Mouse (Mus musculus): ENCODE measurements around the gene Cpm.

Cpm gene

GRCm38 (mm10) chr10:117656985-117657658 lies 27.8 kb downstream of the Cpm start:
- in situ Hi-C loops (cut with MboI; ENCODE audit: low sequenced_read_pairs): no loop called here

- in situ Hi-C loops (cut with MboI; ENCODE audit: low sequenced_read_pairs): no loop called here
These were observed 28.5 kb downstream of the Cpm start for GRCm38 (mm10) chr10:117657659-117658306.

GRCm38 (mm10) chr10:117658522-117659429 lies 29.5 kb downstream of the Cpm start:
- in situ Hi-C loops (cut with MboI; ENCODE audit: low sequenced_read_pairs): no loop called here

- in situ Hi-C loops (cut with MboI; ENCODE audit: low sequenced_read_pairs): no loop called here
These were observed 30.1 kb downstream of the Cpm start for GRCm38 (mm10) chr10:117659430-117659813.

GRCm38 (mm10) chr10:117659819-117660218 lies 30.5 kb downstream of the Cpm start:
- in situ Hi-C loops (cut with MboI; ENCODE audit: low sequenced_read_pairs): no loop called here

- in situ Hi-C loops (cut with MboI; ENCODE audit: low sequenced_read_pairs): no loop called here
These were observed 33.2 kb downstream of the Cpm start for GRCm38 (mm10) chr10:117662316-117663055.

GRCm38 (mm10) chr10:117663056-117663864 lies 34.0 kb downstream of the Cpm start:
- in situ Hi-C loops (cut with MboI; ENCODE audit: low sequenced_read_pairs): no loop called here

GRCm38 (mm10) chr10:117663865-117664200 lies 34.5 kb downstream of the Cpm start:
- in situ Hi-C loops (cut with MboI; ENCODE audit: low sequenced_read_pairs): no loop called here

GRCm38 (mm10) chr10:117664208-117664925 lies 35.1 kb downstream of the Cpm start:
- in situ Hi-C loops (cut with MboI; ENCODE audit: low sequenced_read_pairs): no loop called here

- in situ Hi-C loops (cut with MboI; ENCODE audit: low sequenced_read_pairs): no loop called here
These were observed 35.6 kb downstream of the Cpm start for GRCm38 (mm10) chr10:117664926-117665209.

- in situ Hi-C loops (cut with MboI; ENCODE audit: low sequenced_read_pairs): no loop called here
These were observed 36.3 kb downstream of the Cpm start for GRCm38 (mm10) chr10:117665376-117666275.

GRCm38 (mm10) chr10:117666361-117666760 lies 37.1 kb downstream of the Cpm start:
- in situ Hi-C loops (cut with MboI; ENCODE audit: low sequenced_read_pairs): no loop called here

- in situ Hi-C loops (cut with MboI; ENCODE audit: low sequenced_read_pairs): no loop called here
These were observed 37.8 kb downstream of the Cpm start for GRCm38 (mm10) chr10:117666947-117667630.

- in situ Hi-C loops (cut with MboI; ENCODE audit: low sequenced_read_pairs): no loop called here
These were observed 38.6 kb downstream of the Cpm start for GRCm38 (mm10) chr10:117667663-117668507.

- in situ Hi-C loops (cut with MboI; ENCODE audit: low sequenced_read_pairs): no loop called here
These were observed 39.4 kb downstream of the Cpm start for GRCm38 (mm10) chr10:117668546-117669300.

GRCm38 (mm10) chr10:117669449-117670090 lies 40.3 kb downstream of the Cpm start:
- in situ Hi-C loops (cut with MboI; ENCODE audit: low sequenced_read_pairs): no loop called here
